Mouse (Mus musculus) layer of hippocampus, adult 18-20 months (tissue): ENCODE measurements at regions not wholly inside any gene's neighbourhood (a gene's known extent, or its start where the extent isn't known, plus 50 kb on each side); places are given as distances from the start of the nearest gene placed in this dataset.
A peak's percentile ranks its signal among the peaks of the same experiment; 100 is the strongest.

ENCODE experiments used
- DNase-seq, 2 experiments: peaks; one replicate each; pipeline ENCODE4 v3.0.0; 2022; ENCODE audit warnings: low spot score in 2 of 2

- peak in 1 of 2 experiments; percentile 53 for DNase-seq
Observed at GRCm38 (mm10) chr15:103627085-103627484, 62.2 kb upstream of the Glycam1 start.
